Mouse (Mus musculus): ENCODE measurements around the gene Tcf7.
"Not testable (repeated sequence)": the region's sequence is repeated elsewhere in the genome, so short reads cannot be mapped to it uniquely, and the experiment has no call there.

Tcf7 gene

DNA sequence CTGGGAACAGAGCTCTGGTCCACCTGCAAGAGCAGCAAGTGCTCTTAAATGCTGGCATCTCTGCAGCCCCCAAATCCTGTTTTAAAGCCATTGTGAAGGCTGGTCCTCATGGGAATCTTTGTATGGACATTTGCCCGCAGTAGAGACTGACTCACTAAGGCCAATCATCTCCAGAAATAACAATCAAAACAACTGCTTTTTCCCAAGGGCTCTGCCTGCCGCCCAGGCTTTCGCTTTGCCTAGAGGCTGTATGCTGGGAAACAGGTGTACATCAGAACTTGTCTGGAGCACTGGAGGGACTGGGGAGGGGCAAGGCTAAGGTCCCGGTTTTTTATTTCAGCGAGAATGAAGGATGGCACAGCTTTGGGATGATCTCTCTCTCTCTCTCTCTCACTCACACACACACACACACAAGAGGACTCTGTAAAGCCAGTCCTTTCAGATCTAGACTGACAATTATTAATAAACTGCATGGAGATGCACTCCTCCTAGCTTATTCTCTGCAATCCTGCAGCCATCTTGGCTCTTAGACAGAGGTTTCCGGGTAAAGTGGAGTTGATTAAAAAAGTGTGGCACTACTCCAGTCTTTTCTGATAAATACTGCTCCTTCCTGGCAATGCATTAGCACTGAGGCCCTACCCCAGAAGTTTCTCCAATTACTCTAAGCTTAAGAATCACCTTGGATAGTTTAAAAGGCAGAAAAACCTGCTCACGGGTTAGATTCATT lies 53.9 kb downstream of the Tcf7 start:
- DNase-seq (ENCODE audit: low read depth, low spot score): no peak

DNA sequence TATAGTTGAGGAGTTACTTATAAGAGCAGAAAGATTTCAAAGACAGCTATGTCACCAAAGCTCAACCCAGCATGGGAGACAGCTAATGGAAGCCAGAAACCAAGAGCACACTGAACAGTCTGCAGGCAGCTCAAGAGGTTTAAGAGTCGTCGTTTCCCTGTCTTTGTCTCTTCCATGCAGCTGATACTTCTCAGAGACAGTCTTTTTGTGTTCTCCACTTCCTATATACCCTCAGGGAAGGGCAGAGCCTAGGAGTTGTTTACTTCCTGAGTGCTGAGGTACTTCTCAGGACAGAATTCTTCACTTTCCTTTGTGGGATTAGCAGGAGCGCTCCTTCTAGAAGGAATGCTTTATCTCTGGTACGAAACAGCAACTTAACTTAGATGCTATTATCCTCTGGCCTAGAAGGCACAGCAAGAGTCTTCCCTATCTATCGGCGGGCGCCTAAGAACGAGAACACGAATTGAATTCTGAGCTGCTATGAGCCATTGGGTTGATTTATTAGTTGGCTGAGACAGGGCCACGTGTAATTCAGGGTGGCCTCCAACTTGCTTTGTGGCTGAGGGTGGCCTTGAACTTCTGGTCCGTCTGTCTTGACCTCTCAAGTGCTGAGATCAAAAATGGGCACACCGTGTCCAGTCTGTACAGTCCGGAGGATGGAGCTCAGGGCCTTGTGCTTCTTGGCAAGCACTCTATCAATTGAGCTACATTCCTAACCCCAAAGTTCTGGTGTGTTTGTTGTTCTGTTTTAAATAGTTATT lies 55.2 kb downstream of the Tcf7 start:
- DNase-seq (ENCODE audit: low read depth, low spot score): no peak

DNA sequence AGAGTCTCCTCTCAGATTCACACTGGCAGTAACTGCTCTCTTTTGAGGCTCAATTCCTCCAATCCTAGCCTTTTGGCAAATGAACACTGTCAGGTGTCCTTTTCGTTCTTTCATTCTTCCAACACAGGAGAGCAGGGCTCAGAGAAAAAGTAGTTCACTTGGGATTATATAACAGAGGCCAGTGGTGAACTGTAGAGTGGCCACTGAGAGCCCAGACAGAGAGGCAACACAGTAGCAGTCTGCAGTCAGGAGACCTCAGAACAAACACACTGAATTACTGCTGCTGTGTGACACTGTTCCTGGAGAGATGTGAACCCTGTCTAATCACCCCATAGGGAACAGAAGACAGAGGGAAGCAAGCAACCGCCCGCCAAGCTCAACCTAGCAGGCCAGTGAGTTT lies 55.8 kb downstream of the Tcf7 start:
- DNase-seq (ENCODE audit: low read depth, low spot score): no peak

DNA sequence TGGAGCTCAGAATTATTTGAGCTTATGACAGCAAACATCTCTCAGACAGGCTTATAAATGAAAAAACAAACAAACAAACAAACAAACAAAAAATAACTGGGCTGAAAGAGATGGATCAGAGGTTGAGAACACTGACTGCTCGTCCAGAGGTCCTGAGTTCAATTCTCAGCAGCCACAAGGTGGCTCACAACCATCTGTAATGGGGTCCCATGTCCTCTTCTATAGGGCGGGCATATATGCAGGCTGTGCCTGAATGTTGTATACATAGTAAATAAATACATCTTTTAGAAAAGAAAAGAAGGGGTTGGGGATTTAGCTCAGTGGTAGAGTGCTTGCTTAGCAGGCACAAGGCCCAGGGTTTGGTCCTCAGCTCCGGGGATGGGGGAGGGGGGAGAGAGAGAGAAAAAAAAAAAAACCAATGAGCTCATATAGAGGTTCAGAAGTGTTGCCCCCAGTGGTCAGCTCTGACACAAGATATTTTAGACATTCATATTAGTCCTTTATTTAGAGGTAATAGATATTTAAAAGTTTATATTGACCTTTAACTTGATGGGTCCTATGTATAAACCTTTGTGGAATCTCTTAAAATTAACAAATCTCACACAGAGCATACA lies 56.7 kb downstream of the Tcf7 start:
- DNase-seq (ENCODE audit: low read depth, low spot score): no peak

DNA sequence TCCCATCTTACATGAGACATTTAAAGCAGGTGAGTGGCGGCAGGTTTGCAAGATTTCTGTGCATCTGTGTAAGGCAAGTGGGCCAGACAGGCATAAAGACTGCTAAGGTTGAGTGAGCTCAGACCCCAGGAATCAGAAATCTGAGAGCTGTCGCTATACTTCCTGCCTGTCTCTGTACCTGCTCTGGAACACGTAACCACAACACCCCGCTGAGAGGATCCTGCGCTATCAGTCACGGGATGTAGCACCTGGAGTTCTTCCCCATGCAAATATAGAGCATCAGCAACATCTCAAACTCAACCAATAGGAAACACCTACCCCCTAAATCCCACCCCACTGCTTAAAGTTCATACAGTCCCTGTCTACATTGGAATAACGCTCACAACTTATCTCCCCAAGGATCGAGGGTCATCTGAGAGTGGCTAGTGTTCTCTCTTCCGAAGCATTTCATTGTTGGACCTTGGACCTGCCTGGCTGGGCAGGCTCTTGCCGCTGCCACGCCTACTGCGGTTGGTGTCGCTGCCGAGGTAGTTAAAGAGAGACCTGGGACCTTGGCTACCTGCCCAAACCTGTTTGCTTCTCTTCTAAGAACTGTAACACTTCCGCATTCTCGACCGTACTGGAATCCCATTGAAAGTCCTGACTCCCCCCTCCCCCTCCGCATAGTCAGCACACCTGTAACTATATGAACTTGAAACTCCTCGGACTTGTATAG lies 58.7 kb downstream of the Tcf7 start:
- DNase-seq (ENCODE audit: low read depth, low spot score): peak; percentile 83

DNA sequence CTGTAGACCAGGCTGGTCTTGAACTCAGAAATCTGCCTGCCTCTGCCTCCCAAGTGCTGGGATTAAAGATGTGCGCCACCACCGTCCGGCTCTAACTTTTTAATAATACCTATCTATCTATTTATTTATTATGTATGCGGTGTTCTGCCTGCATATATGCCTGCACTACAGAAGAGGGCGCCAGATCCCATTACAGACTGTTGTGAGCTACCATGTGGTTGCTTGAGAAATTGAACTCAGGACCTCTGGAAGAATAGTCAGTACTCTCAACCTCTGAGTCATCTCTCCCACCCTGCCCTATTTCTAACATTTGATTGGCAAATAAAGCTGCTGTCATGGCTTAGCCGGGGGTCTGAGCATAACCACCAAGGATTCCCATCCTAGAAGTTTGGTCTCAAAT lies 59.9 kb downstream of the Tcf7 start:
- DNase-seq (ENCODE audit: low read depth, low spot score): no peak

DNA sequence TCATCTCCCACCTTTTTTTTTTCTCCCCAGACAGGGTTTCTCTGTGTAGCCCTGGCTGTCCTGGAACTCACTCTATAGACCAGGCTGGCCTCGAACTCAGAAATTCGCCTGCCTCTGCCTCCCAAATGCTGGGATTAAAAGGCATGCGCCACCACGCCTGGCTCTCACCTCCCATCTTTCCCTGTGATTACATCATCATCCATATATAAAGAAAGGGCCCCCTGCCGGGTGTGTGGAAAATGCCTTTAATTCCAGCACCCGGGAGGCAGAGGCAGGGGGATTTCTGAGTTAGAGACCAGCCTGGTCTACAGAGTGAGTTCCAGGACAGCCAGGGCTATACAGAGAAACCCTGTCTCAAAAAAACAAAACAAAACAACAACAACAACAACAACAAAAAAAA lies 60.9 kb downstream of the Tcf7 start:
- not testable (repeated sequence) for DNase-seq (ENCODE audit: low read depth, low spot score)

DNA sequence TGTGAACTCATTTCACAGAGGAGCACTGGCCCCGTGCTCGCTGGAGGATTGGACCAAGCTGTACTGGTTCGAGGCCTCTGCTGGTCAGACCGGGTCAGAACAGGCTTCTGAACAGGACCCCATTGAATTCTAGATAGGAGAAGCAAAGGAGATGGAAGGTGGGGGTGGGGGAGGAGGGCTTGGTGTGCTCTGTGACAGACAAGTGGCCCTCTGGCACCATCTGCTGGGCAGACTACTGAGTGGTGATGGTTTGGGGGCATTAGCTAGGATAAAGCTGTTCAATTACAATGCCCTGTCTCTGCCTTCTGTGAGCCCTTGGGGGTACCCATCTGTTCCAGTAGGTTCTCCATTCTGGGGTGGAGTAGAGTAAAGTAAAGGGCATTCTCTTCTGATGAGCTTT lies 62.5 kb downstream of the Tcf7 start:
- peak; percentile 74 for DNase-seq (ENCODE audit: low read depth, low spot score)

DNA sequence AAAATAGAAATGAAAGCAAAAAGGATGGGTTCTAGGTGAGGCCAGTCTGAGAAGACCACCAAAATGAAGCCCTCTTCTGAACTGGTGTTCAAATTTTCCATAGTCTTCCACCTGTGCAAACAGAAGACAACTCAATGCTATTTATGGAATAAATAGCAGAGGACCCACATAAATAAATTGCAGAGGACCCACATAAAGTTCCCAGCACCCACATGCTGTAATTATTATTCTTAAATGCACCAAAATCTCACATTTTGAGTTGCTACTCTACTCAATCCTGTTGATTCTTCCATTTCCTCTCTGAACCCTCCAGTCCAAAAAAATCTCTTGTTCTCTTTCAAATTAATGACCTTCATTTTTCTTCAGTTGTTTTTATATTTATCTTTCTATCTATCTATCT lies 68.9 kb downstream of the Tcf7 start, which contains the start of gene Olfr1371:
Olfr1371 (minus strand) TSS at position 101 of the 400 bp plus-strand sequence.
- no peak for DNase-seq (ENCODE audit: low read depth, low spot score)

All from WW6 (cell line).